Mouse (Mus musculus) hindbrain, embryonic 16.5 days (tissue): ENCODE results near the gene Wdr19. TPM values are rescaled to one million over a fixed set of nuclear protein-coding genes. Genes with fewer than 3 reads are reported as not detected.
A peak's percentile ranks its signal among the peaks of the same experiment; 100 is the strongest.

Experiments
- ATAC-seq: fragments of 200-750 bp; cut with Nextera tagmentation; 2 replicates; pipeline ENCODE4 v1.8.0; 2017; ENCODE audit warnings: moderate TSS enrichment, moderate library complexity
- H3K27ac ChIP-seq: fragments of 300-500 bp; sonication (generic); 2 replicates; pipeline ENCODE4 v1.5.1; 2014; ENCODE audit warnings: low read depth, mild to moderate bottlenecking, control low read depth, low read length, moderate library complexity
- H3K27me3 ChIP-seq: fragments of 300-500 bp; sonication (generic); replicated peaks from 2 replicates; pipeline ENCODE4 v1.6.1; 2014; ENCODE audit warnings: low read length; ENCODE audit not compliant: control insufficient read depth, insufficient read depth
- H3K36me3 ChIP-seq: fragments of 300-500 bp; sonication (generic); 2 replicates; pipeline ENCODE4 v1.6.1; 2014; ENCODE audit warnings: mild to moderate bottlenecking, low read length, moderate library complexity, mixed read lengths; ENCODE audit not compliant: control insufficient read depth, insufficient read depth
- H3K4me1 ChIP-seq: fragments of 300-500 bp; sonication (generic); 2 replicates; pipeline ENCODE4 v1.6.1; 2014; ENCODE audit warnings: low read depth, low read length; ENCODE audit not compliant: control insufficient read depth, insufficient read depth
- H3K4me2 ChIP-seq: fragments of 300-500 bp; sonication (generic); 2 replicates; pipeline ENCODE4 v1.6.1; 2014; ENCODE audit warnings: mild to moderate bottlenecking, low read length, control low read depth, moderate library complexity
- H3K4me3 ChIP-seq: fragments of 300-500 bp; sonication (generic); 2 replicates; pipeline ENCODE4 v1.5.1; 2014; ENCODE audit warnings: mild to moderate bottlenecking, low read length, control low read depth, moderate library complexity
- H3K9ac ChIP-seq: fragments of 300-500 bp; sonication (generic); 2 replicates; pipeline ENCODE4 v1.6.1; 2014; ENCODE audit warnings: low read depth, mild to moderate bottlenecking, control low read depth, low read length, moderate library complexity
- H3K9me3 ChIP-seq: fragments of 300-500 bp; sonication (generic); 2 replicates; pipeline ENCODE4 v1.6.1; 2014; ENCODE audit warnings: mild to moderate bottlenecking, low read length, moderate library complexity; ENCODE audit not compliant: control insufficient read depth
- WGBS: fragments of 180-500 bp; shearing (Covaris S2); extraction: QIAGEN DNeasy Blood & Tissue Kit; methylation state at CpG from one replicate; pipeline ENCODE4 v1.1.7; 2014; 5-methylcytosine and 5-hydroxymethylcytosine counted together
- polyA plus RNA-seq: library from polyadenylated mRNA; unstranded; fragments of >200 nt; fragmentation: Nextera tagmentation; extraction: Ambion mirVana; gene quantifications from 2 replicates; pipeline ENCODE4 v1.2.1, GENCODE M21; 2015

Wdr19 gene
- 11.2 and 12.3 TPM in 2 replicates for polyA plus RNA-seq

DNA sequence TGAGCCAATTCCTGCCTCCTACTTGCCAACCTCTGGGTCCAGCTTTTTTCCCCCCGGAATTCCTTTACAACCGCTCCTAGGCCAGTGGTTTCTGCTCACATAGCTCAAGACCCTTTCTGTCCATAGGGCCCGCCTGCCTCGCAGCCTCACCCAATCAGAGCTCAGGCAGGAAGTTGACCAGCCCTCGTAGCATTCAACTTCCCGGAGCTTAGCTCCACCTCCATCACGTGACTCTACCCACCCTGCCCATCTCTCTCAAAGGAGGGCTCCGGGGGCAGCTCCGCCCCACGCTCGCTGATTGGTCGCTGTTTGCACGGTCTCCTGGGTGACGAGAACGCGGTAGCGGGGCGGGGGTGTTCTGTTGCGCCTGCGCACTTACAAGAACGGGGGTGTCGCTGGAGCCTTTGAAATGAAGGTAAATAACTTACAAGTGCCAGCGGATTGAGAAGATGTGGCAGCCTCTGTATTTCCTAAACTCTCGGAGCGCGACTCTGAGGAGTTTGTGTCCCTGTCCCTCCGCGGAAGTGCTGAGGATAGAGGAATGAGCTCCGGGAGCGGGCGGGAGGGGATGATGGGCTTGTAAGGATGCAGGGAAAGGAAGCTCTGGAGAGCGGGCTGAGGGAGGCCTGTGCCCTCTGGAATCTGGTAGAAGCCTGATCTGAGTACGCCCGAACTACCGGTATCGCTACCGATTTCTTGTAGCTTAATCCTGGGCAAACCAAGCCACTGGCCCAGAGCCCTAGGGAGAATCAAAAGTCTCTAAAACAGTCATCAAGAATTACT, at the start of gene Wdr19:
Wdr19 (plus strand) TSS at position 351 of the 783 bp plus-strand sequence.
- peaks cover 9% of the 10 kb centered on the region for H3K4me1 ChIP-seq
- under 1% methylated on average over 37 of the region's 37 CpGs for WGBS

DNA sequence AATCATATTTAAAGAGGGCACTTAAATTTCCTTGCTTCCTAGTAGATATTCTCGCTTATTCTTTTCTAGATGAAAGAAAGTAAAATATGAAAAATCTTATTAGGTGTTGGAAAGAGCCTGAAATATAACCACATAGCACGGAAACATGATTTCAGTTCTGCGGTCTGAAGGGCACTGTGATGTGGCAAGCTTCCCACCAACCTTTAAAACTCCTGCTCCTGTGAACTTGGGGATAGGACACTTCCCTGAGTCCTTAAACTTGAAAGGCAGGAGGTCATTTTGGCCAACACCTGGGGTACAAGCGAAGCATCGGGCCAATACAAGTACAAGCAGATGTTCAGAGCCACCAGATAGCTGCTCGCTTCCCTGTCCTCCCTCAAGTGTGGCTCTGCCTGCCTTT, 49.8 kb upstream of the Wdr19 start:
- Histone ChIP-seq H3K4me3 (no peak overlapping the region), H3K4me1 (no peaks in the 10 kb centered on the region), H3K27ac (no peak overlapping the region), H3K36me3 (peaks cover 20% of the 10 kb centered on the region), H3K27me3 (no peaks in the 10 kb centered on the region), H3K9ac (no peak overlapping the region), H3K4me2 (no peak overlapping the region), H3K9me3 (no peaks in the 10 kb centered on the region)
- no peak for ATAC-seq
- WGBS, result 89% methylated on average over 6 of the region's 6 CpGs

More for the DNA sequence above, at the start of gene Wdr19:
- H3K27me3 ChIP-seq, result no peaks in the 10 kb centered on the region
- no peaks in the 10 kb centered on the region for H3K9me3 ChIP-seq
- H3K27ac ChIP-seq, result peak within 1 kb of the TSS; percentile 86
- H3K4me3 ChIP-seq, result peak within 1 kb of the TSS; percentile 74
- peak within 1 kb of the TSS; percentile 81 for H3K9ac ChIP-seq
- H3K4me2 ChIP-seq, result peak within 1 kb of the TSS; percentile 77
- peaks cover 1% of the 10 kb centered on the region; the same call in 1 of the 2 replicates for H3K36me3 ChIP-seq
- ATAC-seq, result peak; percentile 100

DNA sequence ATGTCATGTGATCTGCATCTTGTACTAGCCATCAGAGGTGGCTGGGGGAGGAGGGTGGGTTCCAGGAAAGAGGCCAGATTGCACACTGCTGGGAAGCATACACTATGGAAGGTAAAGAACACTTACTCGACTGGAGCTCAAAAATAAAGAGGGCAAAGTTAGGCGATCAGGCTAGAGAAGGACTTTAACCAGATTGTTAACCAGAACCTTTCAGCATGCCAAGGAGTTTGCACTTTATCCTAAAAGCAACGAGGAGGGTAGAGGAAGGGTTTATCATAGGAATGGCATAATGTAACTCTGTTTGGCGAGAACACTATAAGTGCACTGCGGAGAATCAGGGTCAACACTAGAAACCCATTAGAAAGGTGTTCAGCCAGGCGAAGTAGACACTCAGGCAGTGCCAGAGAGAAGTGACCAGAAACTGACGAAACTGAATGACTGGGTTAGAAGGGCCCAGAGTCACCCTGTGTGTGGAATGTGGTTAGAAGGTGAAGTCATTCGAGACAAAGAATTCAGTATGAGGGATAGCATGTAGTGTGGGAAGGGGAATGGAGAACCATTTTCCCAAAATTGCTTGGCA, 49.0 kb upstream of the Wdr19 start:
- H3K9me3 ChIP-seq, result no peaks in the 10 kb centered on the region
- H3K4me3 ChIP-seq, result no peak overlapping the region
- no peak overlapping the region for H3K4me2 ChIP-seq
- no peaks in the 10 kb centered on the region for H3K4me1 ChIP-seq
- no peak overlapping the region for H3K27ac ChIP-seq
- WGBS, result 88% methylated on average over 8 of the region's 8 CpGs
- no peak for ATAC-seq
- no peak overlapping the region for H3K9ac ChIP-seq
- H3K27me3 ChIP-seq, result no peaks in the 10 kb centered on the region
- peaks cover 17% of the 10 kb centered on the region for H3K36me3 ChIP-seq

DNA sequence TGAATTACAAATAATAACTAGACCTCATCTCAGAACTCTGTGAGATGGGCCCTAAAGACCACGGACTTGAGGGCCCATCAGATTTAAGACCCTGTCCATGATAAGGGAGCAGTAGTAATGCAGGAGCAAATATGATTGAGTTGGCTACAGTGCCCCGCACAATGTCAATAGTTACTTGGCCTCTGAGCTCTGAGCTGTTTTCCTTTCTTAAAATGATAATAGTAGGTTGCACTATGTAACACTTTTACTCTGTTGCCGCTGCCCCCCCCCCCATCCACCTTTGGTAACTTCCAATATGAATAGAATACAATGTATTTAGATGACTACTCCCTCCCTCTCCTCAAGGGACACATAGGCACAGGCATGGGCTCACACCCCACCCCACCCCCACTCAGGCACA, 48.2 kb upstream of the Wdr19 start:
- no peak overlapping the region for H3K4me2 ChIP-seq
- H3K4me3 ChIP-seq, result no peak overlapping the region
- H3K36me3 ChIP-seq, result peaks cover 17% of the 10 kb centered on the region
- H3K27me3 ChIP-seq, result no peaks in the 10 kb centered on the region
- H3K27ac ChIP-seq, result no peak overlapping the region
- 91% methylated on average over 3 of the region's 3 CpGs for WGBS
- H3K9me3 ChIP-seq, result no peaks in the 10 kb centered on the region
- H3K9ac ChIP-seq, result no peak overlapping the region
- ATAC-seq, result no peak
- H3K4me1 ChIP-seq, result no peaks in the 10 kb centered on the region

DNA sequence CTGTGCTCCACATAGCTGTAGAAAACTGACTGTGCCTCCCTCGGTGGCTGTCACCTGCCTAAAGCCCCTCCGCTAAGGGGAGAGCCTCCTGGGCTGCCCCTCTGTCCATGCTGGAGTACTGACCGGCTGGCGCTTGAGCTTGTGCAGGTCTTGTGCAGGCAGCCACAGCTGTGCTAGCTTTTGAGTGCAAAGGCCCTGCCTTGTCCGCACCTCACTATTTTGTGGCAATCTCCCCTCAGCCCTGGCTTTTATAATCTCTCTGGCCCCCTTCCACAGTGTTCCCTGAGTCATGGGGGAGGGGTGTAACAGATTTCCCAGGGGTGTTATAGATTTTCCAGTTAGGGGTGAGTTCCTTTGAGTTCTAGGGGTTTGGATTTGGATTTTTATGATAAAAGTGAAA, 47.7 kb upstream of the Wdr19 start:
- no peak for ATAC-seq
- Histone ChIP-seq H3K4me2 (no peak overlapping the region), H3K27me3 (no peaks in the 10 kb centered on the region), H3K9me3 (no peaks in the 10 kb centered on the region), H3K4me1 (no peaks in the 10 kb centered on the region), H3K27ac (no peak overlapping the region), H3K36me3 (peaks cover 18% of the 10 kb centered on the region), H3K4me3 (no peak overlapping the region), H3K9ac (no peak overlapping the region)
- 98% methylated on average over 5 of the region's 5 CpGs for WGBS

DNA sequence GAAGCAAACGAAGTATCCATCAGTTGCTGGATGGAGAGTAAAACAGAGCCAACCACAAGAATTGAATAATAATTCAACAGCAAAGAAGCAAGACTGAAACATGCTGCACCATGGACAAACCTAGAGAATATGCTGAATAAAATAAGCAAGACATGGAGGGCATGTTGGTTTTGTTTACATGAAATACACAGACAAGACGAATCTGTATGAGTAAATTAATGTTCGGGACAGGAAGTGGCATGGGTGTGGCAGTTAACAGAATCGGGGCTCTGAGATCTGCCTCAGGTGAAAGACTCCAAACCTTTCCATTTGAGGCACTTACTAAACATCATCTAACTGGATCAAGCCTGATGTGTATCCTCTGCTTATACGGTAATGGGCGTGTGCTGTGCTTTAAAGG, 45.2 kb upstream of the Wdr19 start:
- Histone ChIP-seq H3K9me3 (no peaks in the 10 kb centered on the region), H3K27me3 (no peaks in the 10 kb centered on the region), H3K36me3 (peaks cover 12% of the 10 kb centered on the region), H3K27ac (no peak overlapping the region), H3K4me1 (no peaks in the 10 kb centered on the region), H3K9ac (no peak overlapping the region), H3K4me2 (no peak overlapping the region), H3K4me3 (no peak overlapping the region)
- no peak for ATAC-seq
- 91% methylated on average over 6 of the region's 6 CpGs for WGBS

GRCm38 (mm10) chr5:65156853-65157252, 42.6 kb upstream of the Wdr19 start:
- 76% methylated on average over 2 of the region's 2 CpGs for WGBS
- H3K4me3 ChIP-seq, result no peak overlapping the region

DNA sequence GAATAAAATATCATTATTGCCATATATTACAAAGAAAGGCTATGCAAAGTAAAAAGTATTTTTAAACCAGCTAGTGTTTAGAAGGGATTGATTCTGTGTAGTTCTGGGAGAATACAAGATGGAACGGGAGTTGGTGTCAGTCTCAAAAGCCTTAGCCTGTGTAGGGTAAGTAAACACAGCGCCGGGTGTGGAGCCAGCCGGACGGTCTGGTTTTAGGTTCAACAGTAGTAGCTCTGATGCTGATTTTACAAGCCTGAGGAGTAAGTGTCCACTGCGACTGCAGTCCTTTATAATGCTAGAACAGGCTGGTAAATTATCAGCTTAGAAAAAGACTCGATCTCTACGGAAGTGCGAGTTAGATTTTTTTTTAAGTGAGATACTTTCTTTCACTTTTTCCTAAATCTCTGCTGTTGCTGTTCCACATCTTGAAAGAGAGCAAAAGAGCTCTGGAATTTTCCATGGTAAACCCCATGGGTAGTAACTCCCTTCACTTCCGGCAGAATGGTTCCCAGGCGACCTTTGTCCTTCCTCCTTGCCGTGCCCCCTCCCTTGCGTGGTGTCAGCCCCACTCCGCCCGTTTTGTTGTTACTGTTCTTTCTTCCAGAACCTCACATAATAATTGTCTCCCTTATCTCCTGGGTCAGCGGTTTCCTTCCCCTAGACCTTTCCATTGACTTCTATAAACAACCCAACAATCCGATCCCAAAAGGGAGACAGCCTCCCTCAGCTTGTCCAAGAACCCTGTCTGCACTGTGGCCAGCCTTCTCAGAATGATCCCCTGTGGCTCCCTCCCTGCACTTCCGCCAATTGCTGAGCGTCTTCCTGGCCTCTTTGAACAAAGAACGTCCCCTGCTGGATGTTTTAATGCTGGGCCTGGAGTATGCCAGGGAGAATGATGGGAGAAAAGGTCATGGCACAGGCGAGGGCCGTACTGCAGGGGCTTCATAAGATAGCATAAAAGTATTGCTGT, 41.8 kb upstream of the Wdr19 start:
- WGBS, result 67% methylated on average over 22 of the region's 22 CpGs
- no peaks in the 10 kb centered on the region for H3K4me1 ChIP-seq
- H3K4me2 ChIP-seq, result no peak overlapping the region
- H3K27me3 ChIP-seq, result no peaks in the 10 kb centered on the region
- H3K36me3 ChIP-seq, result peaks cover 11% of the 10 kb centered on the region
- ATAC-seq, result no peak
- H3K9ac ChIP-seq, result no peak overlapping the region
- no peak overlapping the region for H3K4me3 ChIP-seq
- no peaks in the 10 kb centered on the region for H3K9me3 ChIP-seq
- H3K27ac ChIP-seq, result no peak overlapping the region

More at GRCm38 (mm10) chr5:65156853-65157252, 42.6 kb upstream of the Wdr19 start:
- no peaks in the 10 kb centered on the region for H3K9me3 ChIP-seq
- no peak overlapping the region for H3K9ac ChIP-seq
- H3K27me3 ChIP-seq, result no peaks in the 10 kb centered on the region
- ATAC-seq, result no peak
- no peaks in the 10 kb centered on the region for H3K4me1 ChIP-seq
- peaks cover 9% of the 10 kb centered on the region for H3K36me3 ChIP-seq
- no peak overlapping the region for H3K27ac ChIP-seq
- no peak overlapping the region for H3K4me2 ChIP-seq
